In genomic region chr17:66223711-66224110, GRCm38 (mm10) we compare ENCODE assay signal across 26 mouse cellular contexts.
"Had no signal": no experiment of that assay in that cellular context is flagged by ENCODE, and none has a peak within 500 bp of the region (broad histone marks: within the 10 kb centered on the region; RNA-seq: fewer than 3 reads in every experiment).

No protein-coding gene starts in this region.

- H3K4me2 ChIP-seq: heart, embryonic 12.5 days; hindbrain, embryonic 12.5 days; hindbrain, embryonic 14.5 days; intestine, embryonic 15.5 days; limb, embryonic 12.5 days; liver, embryonic 11.5 days; liver, embryonic 13.5 days had no signal

- H3K9ac ChIP-seq: heart, embryonic 12.5 days; hindbrain, embryonic 12.5 days; hindbrain, embryonic 14.5 days; intestine, embryonic 15.5 days; limb, embryonic 12.5 days; liver, embryonic 13.5 days had no signal

- H3K4me1 ChIP-seq: heart, embryonic 10.5 days; heart, embryonic 12.5 days; hindbrain, embryonic 12.5 days; intestine, embryonic 15.5 days; limb, embryonic 10.5 days; limb, embryonic 12.5 days; liver, embryonic 13.5 days had no signal

- H3K9me3 ChIP-seq: heart, embryonic 10.5 days; heart, embryonic 12.5 days; hindbrain, embryonic 10.5 days; hindbrain, embryonic 12.5 days; intestine, embryonic 15.5 days; limb, embryonic 10.5 days; limb, embryonic 12.5 days; liver, embryonic 13.5 days had no signal

- H3K36me3 ChIP-seq: heart, embryonic 10.5 days; heart, embryonic 12.5 days; hindbrain, embryonic 10.5 days; hindbrain, embryonic 12.5 days; intestine, embryonic 15.5 days; limb, embryonic 10.5 days; limb, embryonic 12.5 days; liver, embryonic 13.5 days had no signal

- ATAC-seq: hindbrain, embryonic 16.5 days; inflammation-experienced regulatory T-cells, adult 6 months; intestine, embryonic 15.5 days; intestine, postnatal 0 days had no signal

- H3K27ac ChIP-seq: gastrocnemius, adult 2 months; heart, embryonic 10.5 days; hindbrain, embryonic 10.5 days; hindbrain, embryonic 12.5 days; hindbrain, embryonic 14.5 days; intestine, embryonic 15.5 days; layer of hippocampus, adult 2 months; limb, embryonic 10.5 days; limb, embryonic 12.5 days; liver, embryonic 13.5 days had no signal

- H3K27me3 ChIP-seq: heart, embryonic 12.5 days; hindbrain, embryonic 12.5 days; intestine, embryonic 15.5 days; limb, embryonic 12.5 days; liver, embryonic 13.5 days had no signal

- DNase-seq: gastrocnemius, adult 2 months; gastrocnemius, postnatal 10 days; gastrocnemius, postnatal 25 days; heart, adult 18-20 months; heart, postnatal 10 days; heart, postnatal 4 days; kidney, adult 18-20 months; kidney, adult 8-10 months; kidney, postnatal 10 days; layer of hippocampus, adult 9-11 months; layer of hippocampus, postnatal 36 days; liver; liver, embryonic 13.5 days had no signal

- H3K4me3 ChIP-seq: gastrocnemius, adult 2 months; heart, embryonic 10.5 days; heart, embryonic 12.5 days; hindbrain, embryonic 10.5 days; hindbrain, embryonic 12.5 days; intestine, embryonic 15.5 days; layer of hippocampus, adult 2 months; limb, embryonic 10.5 days; limb, embryonic 12.5 days; liver, embryonic 13.5 days had no signal
